Mouse (Mus musculus): ENCODE measurements around the gene Gm42791. TPM values are rescaled to one million over a fixed set of nuclear protein-coding genes. Genes with fewer than 3 reads are reported as not detected.
A peak's percentile ranks its signal among the peaks of the same experiment; 100 is the strongest.

Gene Gm42791
- polyA plus RNA-seq, 1 experiment from 2014 or later = 0.78 TPM

- no peaks in the 10 kb centered on the region for H3K9me3 ChIP-seq (ENCODE audit: low read length)
- 0 out of 2 replicates have a peak, but pooled peaks cover 2% of the 10 kb centered on the region for H3K4me1 ChIP-seq (ENCODE audit: insufficient read depth, low read depth, low read length)
- no peak for DNase-seq (ENCODE audit: low spot score)
- peak overlapping the region; percentile 23 for H3K4me3 ChIP-seq (ENCODE audit: low read depth, low read length)
- H3K4me2 ChIP-seq (replicated peaks; ENCODE audit: low read depth, low read length) = peak overlapping the region; percentile 63
- no peaks in the 10 kb centered on the region for H3K27me3 ChIP-seq (replicated peaks; ENCODE audit: insufficient read depth, low read length)
- H3K9ac ChIP-seq (replicated peaks; ENCODE audit: low read depth) = no peak overlapping the region
- H3K27ac ChIP-seq (ENCODE audit: low read length) = no peak overlapping the region
- ATAC-seq = no peak
- 57% methylated on average over 9 of the region's 9 CpGs for WGBS
- H3K36me3 ChIP-seq (ENCODE audit: insufficient read depth, low read length) = no peaks in the 10 kb centered on the region
- TF ChIP-seq CTCF (IDR thresholded peaks at IDR 0.05) (peak; percentile 5; the same call in 1 of the 2 replicates), EP300 (IDR thresholded peaks at IDR 0.05) (no peak)
Measured at GRCm38 (mm10) chr5:149005701-149006361, 10.9 kb upstream of the Gm42791 start.

- Histone ChIP-seq H3K4me1 (ENCODE audit: insufficient read depth, low read depth, low read length) (0 out of 2 replicates have a peak, but pooled peaks cover 2% of the 10 kb centered on the region), H3K27me3 (replicated peaks; ENCODE audit: insufficient read depth, low read length) (no peaks in the 10 kb centered on the region), H3K27ac (ENCODE audit: low read length) (no peak overlapping the region), H3K9ac (replicated peaks; ENCODE audit: low read depth) (no peak overlapping the region), H3K4me2 (replicated peaks; ENCODE audit: low read depth, low read length) (no peak overlapping the region), H3K36me3 (ENCODE audit: insufficient read depth, low read length) (no peaks in the 10 kb centered on the region), H3K4me3 (ENCODE audit: low read depth, low read length) (no peak overlapping the region), H3K9me3 (ENCODE audit: low read length) (no peaks in the 10 kb centered on the region)
- WGBS = 34% methylated on average over 9 of the region's 9 CpGs
- DNase-seq (ENCODE audit: low spot score) (no peak), ATAC-seq (no peak)
- TF ChIP-seq CTCF (IDR thresholded peaks at IDR 0.05) (no peak), EP300 (IDR thresholded peaks at IDR 0.05) (no peak)
Measured at GRCm38 (mm10) chr5:149005083-149005482, 10.1 kb upstream of the Gm42791 start.

- Histone ChIP-seq H3K27ac (ENCODE audit: low read length) (no peak overlapping the region), H3K36me3 (ENCODE audit: insufficient read depth, low read length) (no peaks in the 10 kb centered on the region), H3K9me3 (ENCODE audit: low read length) (no peaks in the 10 kb centered on the region), H3K4me3 (ENCODE audit: low read depth, low read length) (no peak overlapping the region), H3K4me2 (replicated peaks; ENCODE audit: low read depth, low read length) (no peak overlapping the region), H3K9ac (replicated peaks; ENCODE audit: low read depth) (no peak overlapping the region), H3K27me3 (replicated peaks; ENCODE audit: insufficient read depth, low read length) (no peaks in the 10 kb centered on the region), H3K4me1 (ENCODE audit: insufficient read depth, low read depth, low read length) (0 out of 2 replicates have a peak, but pooled peaks cover 2% of the 10 kb centered on the region)
- TF ChIP-seq EP300 (IDR thresholded peaks at IDR 0.05) (no peak), CTCF (IDR thresholded peaks at IDR 0.05) (no peak)
- no peak for DNase-seq (ENCODE audit: low spot score)
- WGBS = 39% methylated on average over 2 of the region's 2 CpGs
- ATAC-seq = no peak
Measured at GRCm38 (mm10) chr5:149003137-149003536, 8.2 kb upstream of the Gm42791 start.

GRCm38 (mm10) chr5:149002803-149003115, 7.8 kb upstream of the Gm42791 start:
- H3K36me3 ChIP-seq (ENCODE audit: insufficient read depth, low read length) = no peaks in the 10 kb centered on the region
- DNase-seq (ENCODE audit: low spot score) = no peak
- 0 out of 2 replicates have a peak, but pooled peaks cover 2% of the 10 kb centered on the region for H3K4me1 ChIP-seq (ENCODE audit: insufficient read depth, low read depth, low read length)
- H3K27ac ChIP-seq (ENCODE audit: low read length) = 0 out of 2 replicates have a peak overlapping the region, but pooled peaks have one; percentile 57
- no peak overlapping the region for H3K4me3 ChIP-seq (ENCODE audit: low read depth, low read length)
- no peak for TF ChIP-seq EP300 (IDR thresholded peaks at IDR 0.05)
- no peak for TF ChIP-seq CTCF (IDR thresholded peaks at IDR 0.05)
- no peaks in the 10 kb centered on the region for H3K9me3 ChIP-seq (ENCODE audit: low read length)
- no peaks in the 10 kb centered on the region for H3K27me3 ChIP-seq (replicated peaks; ENCODE audit: insufficient read depth, low read length)
- no peak overlapping the region for H3K9ac ChIP-seq (replicated peaks; ENCODE audit: low read depth)
- ATAC-seq = no peak
- WGBS = 58% methylated on average over 6 of the region's 6 CpGs
- H3K4me2 ChIP-seq (replicated peaks; ENCODE audit: low read depth, low read length) = 0 out of 2 replicates have a peak overlapping the region, but pooled peaks have one; percentile 15

GRCm38 (mm10) chr5:149002034-149002802, 7.3 kb upstream of the Gm42791 start:
- H3K4me3 ChIP-seq (ENCODE audit: low read depth, low read length) = no peak overlapping the region
- peak overlapping the region; percentile 57 for H3K27ac ChIP-seq (ENCODE audit: low read length)
- ATAC-seq = no peak
- 0 out of 2 replicates have a peak, but pooled peaks cover 2% of the 10 kb centered on the region for H3K4me1 ChIP-seq (ENCODE audit: insufficient read depth, low read depth, low read length)
- H3K9me3 ChIP-seq (ENCODE audit: low read length) = no peaks in the 10 kb centered on the region
- H3K4me2 ChIP-seq (replicated peaks; ENCODE audit: low read depth, low read length) = peak overlapping the region; percentile 15; the same call in 1 of the 2 replicates
- WGBS = 41% methylated on average over 20 of the region's 20 CpGs
- no peaks in the 10 kb centered on the region for H3K36me3 ChIP-seq (ENCODE audit: insufficient read depth, low read length)
- no peak for TF ChIP-seq CTCF (IDR thresholded peaks at IDR 0.05)
- TF ChIP-seq EP300 (IDR thresholded peaks at IDR 0.05) = no peak
- no peaks in the 10 kb centered on the region for H3K27me3 ChIP-seq (replicated peaks; ENCODE audit: insufficient read depth, low read length)
- H3K9ac ChIP-seq (replicated peaks; ENCODE audit: low read depth) = no peak overlapping the region
- no peak for DNase-seq (ENCODE audit: low spot score)

GRCm38 (mm10) chr5:148999802-149000201, 4.9 kb upstream of the Gm42791 start:
- 86% methylated on average over 7 of the region's 7 CpGs for WGBS
- H3K9me3 ChIP-seq (ENCODE audit: low read length) = no peaks in the 10 kb centered on the region
- H3K27me3 ChIP-seq (replicated peaks; ENCODE audit: insufficient read depth, low read length) = no peaks in the 10 kb centered on the region
- no peak overlapping the region for H3K4me3 ChIP-seq (ENCODE audit: low read depth, low read length)
- DNase-seq (ENCODE audit: low spot score) (no peak), ATAC-seq (no peak)
- no peaks in the 10 kb centered on the region for H3K36me3 ChIP-seq (ENCODE audit: insufficient read depth, low read length)
- H3K9ac ChIP-seq (replicated peaks; ENCODE audit: low read depth) = no peak overlapping the region
- 0 out of 2 replicates have a peak, but pooled peaks cover 2% of the 10 kb centered on the region for H3K4me1 ChIP-seq (ENCODE audit: insufficient read depth, low read depth, low read length)
- TF ChIP-seq CTCF (IDR thresholded peaks at IDR 0.05) (no peak), EP300 (IDR thresholded peaks at IDR 0.05) (no peak)
- no peak overlapping the region for H3K27ac ChIP-seq (ENCODE audit: low read length)
- H3K4me2 ChIP-seq (replicated peaks; ENCODE audit: low read depth, low read length) = no peak overlapping the region

All from lung, postnatal 0 days (tissue).